Mouse (Mus musculus): ENCODE measurements around the gene Rubcnl.
A peak's percentile ranks its signal among the peaks of the same experiment; 100 is the strongest.

The Rubcnl gene

DNA sequence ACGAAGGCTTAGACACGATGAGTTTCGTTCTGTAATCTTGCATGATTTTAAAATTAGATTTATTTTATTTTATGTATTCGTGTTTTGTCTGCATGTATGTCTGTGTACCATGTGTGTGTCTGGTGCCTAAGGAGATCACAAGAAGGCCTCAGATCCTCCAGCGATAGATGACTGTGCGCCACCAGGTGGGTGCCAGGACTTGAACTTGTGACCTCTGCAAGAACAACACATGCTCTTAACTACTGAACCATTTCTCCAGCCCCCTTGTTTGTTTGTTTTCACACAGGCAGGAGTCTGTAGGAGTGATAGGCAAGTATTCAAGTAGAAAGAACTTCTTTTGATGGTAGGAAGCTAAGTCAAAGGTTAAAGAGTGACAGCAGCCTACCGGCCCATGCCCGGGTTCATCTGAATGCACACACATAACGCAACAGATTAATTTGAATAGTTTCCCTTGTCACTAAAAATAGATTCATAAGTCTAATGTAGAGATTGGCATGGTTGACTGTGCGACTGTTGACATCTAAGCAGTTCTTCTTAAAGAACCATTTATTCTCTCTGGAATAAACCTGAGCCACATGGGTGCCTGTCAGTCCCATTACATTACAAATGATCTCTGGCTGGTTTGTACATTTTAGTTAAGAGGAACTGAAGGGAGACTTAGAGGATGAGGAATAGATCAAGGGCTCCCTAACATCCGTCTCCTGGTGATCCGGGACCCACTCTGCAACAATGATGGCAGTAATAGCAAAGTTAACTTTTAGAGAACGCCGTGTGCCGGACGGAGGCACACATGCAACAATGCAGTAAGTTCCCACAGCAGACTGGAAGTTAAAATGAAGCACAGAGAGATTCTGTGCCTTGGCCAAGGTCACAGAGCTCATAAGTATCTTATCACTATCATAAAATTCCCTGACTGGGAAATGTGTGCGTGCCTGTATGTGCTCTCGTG is 2.3 kb downstream of the Rubcnl start:
- peak; percentile 2 for DNase-seq (ENCODE audit: extremely low spot score)

DNA sequence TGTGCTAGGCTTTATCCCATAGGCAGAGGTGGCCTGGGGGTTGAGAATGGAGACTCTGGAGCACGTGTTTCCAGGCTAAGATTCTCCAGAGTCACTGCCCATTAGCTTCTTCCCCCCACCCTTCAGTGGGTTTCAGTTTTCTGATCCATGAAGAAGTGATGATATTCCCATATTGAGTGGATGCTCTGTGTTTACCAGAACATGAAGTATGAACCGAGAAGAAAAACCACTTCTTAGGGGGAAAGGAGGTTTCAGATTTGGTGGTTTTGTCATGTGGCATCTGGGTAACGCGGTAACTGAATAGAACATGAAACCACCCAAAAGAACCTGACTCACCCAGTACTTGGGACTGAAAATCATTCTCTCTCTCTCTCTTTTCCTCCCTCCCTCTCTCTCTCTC is 3.0 kb downstream of the Rubcnl start:
- no peak for DNase-seq (ENCODE audit: extremely low spot score)

DNA sequence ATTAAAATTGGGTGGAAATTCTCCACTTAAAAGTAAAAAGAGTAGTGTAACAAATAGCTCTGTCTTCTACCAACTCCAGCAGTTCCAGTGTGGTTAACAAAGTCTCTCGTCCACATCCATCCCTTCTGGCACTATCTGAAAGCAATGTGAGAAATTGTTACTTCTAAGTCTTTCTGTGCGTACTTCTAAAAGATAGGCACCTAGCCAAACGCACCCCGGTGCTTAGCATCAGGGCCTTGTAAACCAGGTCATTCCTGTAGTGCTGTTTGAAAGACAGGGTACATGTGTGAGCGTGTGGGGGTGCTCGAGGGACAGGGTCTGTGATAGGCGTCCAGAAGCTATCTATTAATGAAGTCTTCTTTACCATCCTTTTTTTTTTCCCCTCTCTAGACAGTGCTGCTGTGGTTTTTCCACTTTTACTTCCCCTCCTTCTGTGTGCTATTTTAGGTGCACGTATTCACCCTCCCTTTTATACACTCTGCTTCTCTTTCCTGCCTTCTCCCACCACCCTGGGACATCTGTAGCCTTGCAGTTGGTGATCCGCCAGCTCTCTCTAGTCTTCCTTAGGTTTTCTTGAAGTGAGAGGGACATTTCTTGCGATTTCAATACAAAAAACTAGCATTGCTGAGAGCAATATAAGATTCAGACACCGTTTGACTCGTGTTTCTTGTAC is 4.9 kb downstream of the Rubcnl start:
- no peak for DNase-seq (ENCODE audit: extremely low spot score)

DNA sequence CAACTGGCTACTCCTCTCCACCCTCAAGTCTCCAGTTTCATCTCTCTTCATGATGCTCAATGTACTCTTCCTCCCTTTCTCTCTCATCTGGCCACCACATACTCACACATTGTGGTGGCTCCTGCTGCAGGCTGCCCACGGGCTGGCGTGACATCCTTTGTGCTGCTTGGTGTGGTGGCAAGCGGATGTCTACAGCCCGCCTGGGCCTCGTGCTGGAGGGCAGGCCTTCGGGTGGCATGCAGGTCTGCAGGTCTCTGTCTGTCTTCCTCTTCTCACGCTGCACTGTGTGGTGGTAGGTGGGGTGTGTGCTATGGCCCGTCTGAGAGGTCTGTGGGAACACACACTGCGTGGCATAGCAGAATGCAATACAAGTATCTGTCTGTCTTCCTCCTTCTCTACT is 6.7 kb downstream of the Rubcnl start:
- no peak for DNase-seq (ENCODE audit: extremely low spot score)

DNA sequence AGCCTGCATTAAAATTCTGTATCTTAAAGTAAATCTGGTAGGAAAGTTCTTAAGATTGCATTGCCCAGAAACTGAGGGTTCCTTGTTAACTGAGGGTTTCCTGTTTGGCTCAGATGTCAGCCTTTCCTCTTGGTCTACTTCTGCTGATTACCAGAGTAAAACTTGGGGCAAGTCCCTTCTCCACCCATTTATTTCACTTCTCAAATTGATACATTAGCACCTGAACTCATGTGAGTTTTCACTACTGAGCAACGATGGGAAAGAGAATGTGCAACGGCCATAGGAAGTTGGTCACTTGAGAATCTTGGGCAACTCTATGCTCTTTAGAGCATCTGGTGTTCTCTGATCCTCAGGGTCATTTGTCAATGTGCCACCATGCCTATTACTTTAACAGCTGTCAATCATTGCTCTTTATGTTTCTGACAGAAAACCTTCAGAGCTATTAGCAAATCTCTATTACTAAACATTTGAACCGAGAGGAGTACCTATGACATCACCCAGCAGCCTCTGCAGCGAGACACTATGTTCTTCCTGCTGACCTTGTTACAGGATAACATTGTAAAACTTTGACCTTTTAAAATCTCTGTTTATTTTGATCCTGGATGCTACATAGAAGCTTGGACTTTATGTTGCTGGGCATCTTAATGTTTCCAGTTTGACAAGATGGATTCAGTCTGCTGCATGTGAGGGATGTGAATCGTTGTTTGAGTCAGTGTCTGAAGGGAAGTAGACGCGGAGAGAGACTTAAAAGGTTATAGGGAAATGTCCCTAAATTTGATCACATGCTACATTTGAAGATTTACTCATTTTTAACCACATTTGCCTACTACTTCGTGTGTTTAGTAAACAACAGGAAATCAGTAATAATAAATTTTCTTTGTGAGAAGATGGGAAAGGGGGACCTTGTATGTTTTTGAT is 9.2 kb downstream of the Rubcnl start:
- no peak for DNase-seq (ENCODE audit: extremely low spot score)

DNA sequence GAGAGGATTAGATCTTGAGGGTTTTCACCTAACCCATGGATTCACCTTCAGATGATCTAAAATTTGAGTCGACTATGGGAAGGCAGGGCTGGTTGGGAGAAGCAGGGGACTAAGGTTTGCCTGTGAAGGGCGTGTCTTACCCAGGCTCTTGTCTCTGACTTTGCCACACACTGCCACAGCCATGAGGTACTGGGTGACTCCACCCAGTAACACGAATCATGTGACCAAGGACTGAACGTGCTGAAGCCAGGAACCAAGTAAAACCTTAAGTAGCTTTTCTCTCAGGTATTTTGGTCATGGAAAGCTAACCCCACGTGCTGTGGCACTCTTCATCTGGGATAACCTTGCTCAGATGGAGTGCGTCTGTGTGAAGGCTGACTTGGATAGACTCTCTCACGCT is 14.9 kb downstream of the Rubcnl start:
- DNase-seq (ENCODE audit: extremely low spot score), result no peak

DNA sequence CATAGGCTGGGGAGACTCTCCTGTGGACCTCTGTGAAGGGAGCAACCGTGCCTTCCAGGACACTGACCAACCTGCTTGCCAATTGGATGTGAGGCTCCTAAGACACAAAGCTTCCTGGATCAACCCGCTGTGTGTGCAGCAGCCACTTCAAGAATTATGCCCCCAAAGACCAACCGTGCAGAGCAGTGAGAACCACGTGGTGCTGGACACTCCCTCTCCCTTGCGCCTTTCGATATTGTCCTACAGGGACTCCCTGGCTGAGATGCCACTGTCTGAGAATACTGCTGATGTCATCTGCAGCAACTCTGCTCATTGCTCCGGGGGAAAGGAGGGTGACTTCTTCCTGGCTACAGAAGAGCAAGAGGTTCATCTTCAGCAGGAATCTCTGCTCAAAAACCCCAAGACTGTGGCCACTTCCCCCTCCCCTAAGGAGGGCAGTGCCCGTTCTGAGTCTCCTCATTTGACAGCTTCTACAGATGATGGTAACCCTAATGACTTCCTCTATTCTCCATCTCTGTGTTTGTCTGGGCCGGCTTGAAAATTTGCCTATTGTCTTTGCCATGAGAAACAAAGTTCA is 16.3 kb downstream of the Rubcnl start:
- no peak for DNase-seq (ENCODE audit: extremely low spot score)

DNA sequence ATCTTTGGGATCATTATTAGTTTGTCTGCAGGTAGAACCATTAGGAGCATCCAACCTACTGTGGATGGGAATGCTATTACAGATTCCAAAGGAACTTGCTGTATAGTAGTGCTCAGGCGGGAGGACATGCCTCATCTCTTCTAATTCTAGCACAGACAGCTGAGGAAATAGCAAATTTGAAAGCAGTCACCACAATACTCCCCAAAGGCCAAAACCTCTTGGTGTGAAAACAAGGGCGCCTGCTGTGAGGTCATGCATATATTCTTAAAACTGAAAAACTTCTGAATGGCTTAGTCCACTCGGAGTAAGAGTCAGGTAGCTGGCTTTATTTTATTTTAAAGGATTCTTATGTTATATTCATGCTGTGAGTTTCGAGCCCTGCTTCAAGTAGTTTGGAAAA is 16.9 kb downstream of the Rubcnl start:
- no peak for DNase-seq (ENCODE audit: extremely low spot score)

DNA sequence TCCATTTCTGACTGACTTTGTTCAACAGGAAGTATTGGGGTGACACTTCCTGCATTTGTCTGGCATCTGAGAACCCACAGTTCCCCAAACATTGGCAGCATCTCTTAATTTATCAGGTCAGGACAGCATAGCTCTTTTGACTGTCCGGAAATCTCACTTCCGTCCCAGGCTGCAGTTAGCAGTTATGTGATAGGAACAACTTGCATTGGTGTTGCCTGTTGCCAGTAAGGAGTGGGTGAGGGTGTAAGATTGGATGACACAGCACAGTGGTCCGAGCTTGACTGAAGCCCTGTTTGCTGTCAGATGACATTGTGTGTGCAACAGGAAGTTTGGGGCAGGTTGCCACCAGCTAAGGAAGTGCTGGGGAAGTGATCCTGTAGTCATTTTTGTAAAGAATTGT is 18.4 kb downstream of the Rubcnl start:
- DNase-seq (ENCODE audit: extremely low spot score), result no peak

DNA sequence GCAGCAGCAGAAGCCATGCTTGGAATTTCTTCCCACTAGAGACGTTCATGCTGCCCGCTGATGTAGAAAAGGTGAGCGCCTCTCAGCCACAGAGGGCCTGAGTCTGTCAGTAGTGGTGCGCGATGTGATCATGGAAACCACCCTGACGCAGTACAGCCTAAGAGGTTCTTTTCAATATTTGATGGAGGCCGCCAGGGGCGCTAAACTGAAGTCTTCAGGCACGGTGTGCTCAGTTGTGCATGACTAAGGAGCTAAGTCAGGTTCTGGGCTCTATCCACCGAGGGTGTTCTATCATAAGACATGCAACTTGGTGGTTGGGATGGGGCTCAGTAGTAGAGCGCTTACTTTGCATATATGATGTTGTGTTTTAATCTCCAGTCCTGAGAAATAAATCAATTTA is 19.6 kb downstream of the Rubcnl start:
- no peak for DNase-seq (ENCODE audit: extremely low spot score)

DNA sequence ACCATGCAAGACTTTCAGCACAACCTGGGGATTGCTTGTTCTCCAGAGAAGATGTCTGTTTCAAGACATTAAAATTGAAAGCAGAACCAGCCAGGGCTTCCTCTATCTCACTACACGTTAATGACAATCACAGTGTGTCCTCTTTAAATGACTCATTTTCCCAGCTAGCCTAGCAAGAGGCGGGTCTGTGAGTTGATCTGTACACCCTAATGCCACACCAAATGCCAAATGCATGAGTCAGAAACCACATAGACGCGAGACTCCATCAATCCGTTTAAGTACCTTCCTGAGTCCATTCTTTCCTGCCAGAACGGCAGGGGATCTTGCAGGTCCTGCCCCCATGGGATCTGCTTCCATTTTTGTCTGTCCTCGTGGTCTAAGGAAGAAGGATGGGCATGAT is 29.4 kb downstream of the Rubcnl start:
- no peak for DNase-seq (ENCODE audit: extremely low spot score)

DNA sequence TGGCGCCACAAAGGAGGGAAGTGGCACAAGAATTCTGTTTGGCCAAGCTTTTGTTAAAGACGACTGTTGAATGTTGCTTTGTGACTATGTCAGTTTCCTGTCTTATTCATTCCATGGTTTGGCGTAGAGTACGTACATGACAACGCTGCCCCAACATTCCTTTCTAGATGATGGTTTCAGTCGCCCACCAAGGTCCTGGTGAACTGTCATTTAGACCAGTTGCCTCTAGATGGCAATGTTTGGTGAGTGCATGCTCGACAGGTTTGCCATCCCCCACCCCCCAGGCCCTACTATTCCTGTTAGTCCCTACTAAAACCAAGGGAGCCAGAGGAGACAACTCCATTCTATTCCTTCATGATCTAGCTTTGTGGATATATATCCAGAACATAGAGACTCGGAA is 36.6 kb downstream of the Rubcnl start:
- DNase-seq (ENCODE audit: extremely low spot score), result no peak

DNA sequence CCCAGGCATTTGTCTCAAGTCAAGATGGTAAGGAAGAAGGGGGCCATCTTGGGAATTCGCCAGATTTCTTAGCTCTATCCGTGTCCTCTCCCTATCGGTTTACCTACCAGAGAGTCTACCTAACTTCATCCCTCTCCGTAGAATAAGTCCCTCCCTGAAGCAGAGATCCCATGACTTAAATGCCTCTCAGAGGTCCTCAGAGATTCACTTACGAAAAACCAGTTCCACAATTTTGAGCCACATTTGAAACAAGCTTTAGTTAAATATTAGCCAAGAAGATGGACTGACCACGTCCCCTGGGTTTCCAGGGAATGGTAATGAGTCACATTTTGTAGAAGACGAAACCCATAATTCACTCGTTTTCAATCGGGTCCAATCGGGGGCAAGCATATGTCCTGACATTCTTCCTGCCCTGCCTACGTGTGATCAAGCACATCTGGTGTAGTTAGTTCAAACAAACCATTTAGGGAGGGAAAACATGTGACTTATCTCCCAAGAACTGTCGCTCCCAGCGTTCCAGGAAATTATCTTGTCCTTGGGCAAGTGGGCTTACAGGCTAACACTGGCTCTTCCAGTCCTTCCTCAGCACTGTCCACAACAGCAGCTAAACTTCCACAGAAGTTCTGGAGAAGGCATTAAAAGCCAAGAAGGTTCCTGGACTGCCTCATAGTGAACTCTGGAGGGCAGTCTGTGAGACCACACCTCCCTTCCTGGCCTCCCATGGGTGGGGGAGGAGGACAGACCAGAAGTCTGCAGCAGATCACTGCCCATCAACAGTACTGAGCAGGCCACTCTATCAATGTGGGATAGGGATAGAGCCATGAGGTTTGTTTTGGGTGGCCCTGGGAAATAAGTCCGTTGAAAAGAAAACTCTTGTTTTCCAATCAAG is 38.9 kb downstream of the Rubcnl start:
- no peak for DNase-seq (ENCODE audit: extremely low spot score)

DNA sequence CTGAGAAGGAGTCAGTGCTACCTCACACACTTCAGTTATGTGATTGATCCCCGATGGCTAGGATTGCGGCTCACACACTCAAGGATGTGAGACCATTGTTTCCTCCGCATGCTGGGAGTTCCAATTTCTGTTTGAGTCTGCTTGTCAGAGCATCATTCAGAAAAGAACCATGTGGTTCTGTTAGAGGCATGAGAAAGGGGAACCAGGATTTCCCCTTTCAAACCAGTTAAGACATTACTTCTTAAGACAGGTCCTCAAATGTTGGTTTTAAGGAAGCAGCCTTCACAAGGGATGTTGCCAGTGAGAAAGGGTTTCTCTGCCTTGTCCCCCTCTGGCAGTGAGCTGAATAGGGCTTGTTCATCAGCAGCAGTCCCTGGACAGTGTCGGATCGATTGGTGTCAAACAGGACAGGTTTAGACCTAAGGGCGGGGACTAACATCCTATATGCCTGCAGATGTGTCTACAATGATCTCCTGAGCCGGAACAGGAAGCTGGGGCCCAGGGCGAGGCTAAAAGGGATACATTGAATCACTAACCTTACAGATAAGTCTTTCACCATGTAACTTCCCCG is 41.1 kb downstream of the Rubcnl start:
- DNase-seq (ENCODE audit: extremely low spot score), result no peak

DNA sequence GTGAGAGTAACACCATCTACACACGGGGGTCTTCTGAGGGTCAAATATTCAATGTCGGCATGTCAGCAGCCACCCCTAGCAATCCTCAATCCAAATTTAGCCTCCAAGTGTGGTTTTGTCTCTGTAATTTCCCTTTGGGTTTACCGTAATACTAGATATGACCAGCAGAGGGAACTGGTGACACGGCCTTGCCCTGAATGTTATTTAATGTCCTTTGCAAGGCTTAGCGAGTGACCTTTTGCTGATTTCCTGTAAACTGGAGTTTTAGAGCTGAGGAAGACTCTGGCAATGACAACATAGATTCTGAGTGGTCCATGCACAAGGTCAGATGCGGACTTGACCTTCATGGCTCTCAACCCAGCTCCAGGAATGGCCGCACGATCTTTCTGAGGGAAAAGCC is 44.7 kb downstream of the Rubcnl start:
- peak; percentile 57 for DNase-seq (ENCODE audit: extremely low spot score)

DNA sequence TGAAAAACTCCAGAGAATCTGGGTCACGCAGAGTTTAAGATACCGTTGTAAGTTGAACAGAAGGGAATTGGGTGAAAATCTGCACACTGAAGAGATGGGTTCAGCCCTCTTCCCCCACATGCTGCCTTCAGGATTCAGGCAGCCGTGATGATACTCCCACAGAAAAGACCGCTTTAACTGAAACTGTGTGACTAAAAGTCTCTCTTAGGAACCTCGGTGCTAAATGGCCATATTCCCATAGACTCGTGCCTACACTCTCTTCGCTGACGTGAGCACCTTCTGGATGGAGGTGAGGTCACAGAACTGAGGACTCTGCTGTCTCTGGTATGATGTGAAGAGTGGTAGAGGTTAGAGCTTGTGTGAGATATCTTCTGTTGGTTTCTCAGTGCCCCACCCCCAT is 48.1 kb downstream of the Rubcnl start:
- DNase-seq (ENCODE audit: extremely low spot score), result no peak

DNA sequence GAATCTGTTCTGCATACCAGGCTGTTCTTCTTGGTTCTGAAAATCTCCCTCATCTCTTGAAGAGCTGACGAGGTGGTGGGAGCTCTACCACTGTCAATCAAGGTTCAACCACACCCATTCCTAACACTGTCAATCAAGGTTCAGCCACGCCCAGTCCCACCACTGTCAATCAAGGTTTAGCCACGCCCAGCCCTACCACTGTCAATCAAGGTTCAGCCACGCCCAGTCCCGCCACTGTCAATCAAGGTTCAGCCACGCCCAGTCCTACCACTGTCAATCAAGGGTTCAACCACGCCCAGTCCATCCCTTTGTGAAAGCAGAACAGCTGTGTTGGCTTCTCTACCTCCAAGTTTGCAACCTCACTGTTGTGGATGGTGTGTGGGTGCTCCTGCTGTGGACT is 48.7 kb downstream of the Rubcnl start:
- no peak for DNase-seq (ENCODE audit: extremely low spot score)

DNA sequence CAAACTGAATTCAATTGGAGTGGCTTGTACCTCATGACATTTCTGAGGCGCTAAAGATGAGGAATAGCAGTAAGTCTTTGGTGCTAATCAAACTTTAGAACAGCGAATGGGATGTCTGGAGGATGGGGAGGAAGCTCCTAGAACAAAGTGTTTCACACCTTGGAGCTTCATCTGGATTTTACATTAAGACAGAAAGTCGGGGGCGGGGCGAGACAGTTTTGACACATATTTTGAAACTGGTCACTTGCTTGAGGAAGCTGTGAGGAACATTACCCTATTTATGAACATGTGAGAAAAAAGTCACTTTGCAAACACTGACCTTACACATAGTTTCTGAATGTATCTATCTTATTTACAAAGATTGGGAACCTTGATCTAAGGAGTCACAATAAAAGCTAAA is 49.4 kb downstream of the Rubcnl start:
- DNase-seq (ENCODE audit: extremely low spot score), result no peak

DNA sequence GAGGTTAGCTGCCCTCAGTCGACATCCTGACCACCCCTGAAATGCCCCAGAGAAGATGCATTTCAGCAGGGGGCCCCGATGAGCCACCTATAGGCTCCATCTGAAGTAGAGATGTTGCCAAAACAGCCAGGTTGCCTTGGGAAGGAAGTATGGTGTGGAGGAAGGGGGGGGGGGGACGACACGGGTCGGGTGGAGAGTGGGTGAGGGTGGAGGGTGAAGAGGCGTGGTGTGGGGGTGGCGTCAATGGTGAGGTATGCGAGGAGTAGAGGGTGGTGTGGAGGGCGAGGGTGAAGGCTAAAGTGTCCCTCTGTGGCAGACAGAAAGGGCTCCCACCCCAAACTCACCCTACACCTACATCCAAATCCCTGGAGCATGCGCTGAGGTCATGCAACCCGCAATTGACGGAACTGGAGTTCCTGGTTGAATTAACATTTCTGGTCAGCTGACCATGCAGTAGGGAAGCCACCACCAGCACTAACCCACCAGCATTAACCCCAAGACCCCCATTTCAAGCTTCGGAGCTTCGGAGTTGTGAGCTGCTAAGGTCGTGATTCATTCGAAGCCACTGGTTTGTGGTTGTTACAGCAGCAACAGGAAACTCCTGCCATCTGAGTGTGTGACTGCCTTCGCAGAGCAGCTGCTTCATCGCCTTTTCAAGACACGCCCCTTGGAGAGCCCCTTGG is 52.7 kb downstream of the Rubcnl start:
- DNase-seq (ENCODE audit: extremely low spot score), result no peak

Measured in embryo, embryonic 9.5 days (tissue).